Mouse (Mus musculus) CH12.LX (cell line): ENCODE measurements around the gene Enpp7.

Experiments
- CTCF ChIP-seq, 2 experiments: IDR thresholded peaks in 1 of 2; conservative IDR thresholded peaks in 1 of 2; 2 replicates each; pipeline ENCODE4 v1.5.1; 2011 to 2012; ENCODE audit warnings: low read depth in 2 of 2, low read length in 2 of 2, improper control_type of control experiment in 1 of 2, inconsistent platforms in 1 of 2, mild to moderate bottlenecking in 1 of 2, moderate library complexity in 1 of 2
- MAFK ChIP-seq: IDR thresholded peaks from 2 replicates; pipeline ENCODE4 v1.6.1; 2011; ENCODE audit warnings: low read length, improper control_type of control experiment; ENCODE audit not compliant: insufficient replicate concordance
- MYC ChIP-seq: IDR thresholded peaks from 2 replicates; pipeline ENCODE4 v1.6.1; 2011; ENCODE audit warnings: low read depth, mild to moderate bottlenecking, improper control_type of control experiment, low read length
- NRF1 ChIP-seq: IDR thresholded peaks from 2 replicates; pipeline ENCODE4 v1.6.1; 2014; ENCODE audit warnings: low read depth, mild to moderate bottlenecking, inconsistent platforms, low read length, improper control_type of control experiment, moderate library complexity
- POLR2A ChIP-seq: IDR thresholded peaks from 2 replicates; pipeline ENCODE4 v1.6.1; 2011; ENCODE audit warnings: low read depth, mild to moderate bottlenecking, improper control_type of control experiment, low read length
- SIN3A ChIP-seq: IDR thresholded peaks from 2 replicates; pipeline ENCODE4 v1.6.1; 2012; ENCODE audit warnings: low read length, improper control_type of control experiment, inconsistent platforms
- TBP ChIP-seq: conservative IDR thresholded peaks from 2 replicates; pipeline ENCODE4 v1.6.1; 2011; ENCODE audit warnings: low read depth, low read length, improper control_type of control experiment
- USF1 ChIP-seq: IDR thresholded peaks from 2 replicates; pipeline ENCODE4 v1.6.1; 2014; ENCODE audit warnings: low read depth, mild to moderate bottlenecking, inconsistent platforms, low read length, improper control_type of control experiment

DNA sequence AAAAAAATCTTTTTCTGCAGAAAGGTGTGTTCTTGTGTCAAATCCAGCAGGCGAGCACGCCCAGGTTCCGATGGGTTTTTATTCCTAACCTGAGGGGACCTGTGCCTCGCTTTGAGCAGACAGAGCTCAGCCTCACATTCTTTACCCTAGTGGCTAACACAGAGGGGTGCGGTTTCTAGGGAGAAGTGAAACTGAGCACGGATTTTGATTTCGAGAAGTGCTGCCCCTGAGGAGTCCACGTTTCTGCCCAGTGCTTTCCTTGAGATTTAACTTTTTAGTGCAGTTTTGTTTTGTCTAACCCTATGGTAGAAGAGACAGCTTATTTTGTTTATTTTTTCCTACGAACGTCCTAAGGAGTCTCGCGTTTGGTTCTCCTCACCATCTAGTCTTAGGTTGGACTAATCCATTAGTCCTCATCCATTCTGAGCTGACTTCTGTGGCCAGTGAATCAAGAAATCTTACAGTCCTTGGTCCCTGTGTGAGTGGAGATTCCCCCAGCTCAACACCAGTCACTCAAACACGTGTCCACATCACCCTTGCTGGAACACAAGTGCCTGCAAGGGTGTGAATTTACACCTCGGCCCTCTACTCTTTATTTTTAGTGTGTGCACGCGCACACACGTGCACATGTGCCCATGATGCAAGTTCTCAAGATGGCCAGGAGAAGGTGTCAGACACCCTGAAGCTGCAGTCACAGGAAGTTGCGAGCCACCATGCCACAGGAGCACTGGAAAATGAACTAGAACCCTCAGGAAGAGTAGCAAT is 6.8 kb upstream of the Enpp7 start:
- no peak for TF ChIP-seq NRF1
- TF ChIP-seq CTCF (conservative IDR thresholded peaks at IDR 0.05 in 1 of 2, IDR thresholded peaks at IDR 0.05 in 1 of 2; ENCODE audit: low read depth in 2 of 2, low read length in 2 of 2): peak in 1 of 2 experiments; percentile 37; a peak in 1 of 4 replicates
- no peak for TF ChIP-seq POLR2A
- TF ChIP-seq TBP: no peak
- TF ChIP-seq SIN3A: peak; percentile 71
- peak; percentile 93 for TF ChIP-seq MYC
- no peak for TF ChIP-seq USF1
- peak; percentile 72 for TF ChIP-seq MAFK
